Mouse (Mus musculus): ENCODE data around the gene Gm21783. TPM values are rescaled to one million over a fixed set of nuclear protein-coding genes. Genes with fewer than 3 reads are reported as not detected.

Gene Gm21783
- polyA plus RNA-seq (2012): not detected in 2 replicates

GRCm38 (mm10) chrY:44981163-44981562 lies at the start of gene Gm21783:
TSS of gene Gm21783 (minus strand) at chrY:44981263.

Data from megakaryocyte-erythroid progenitor cell, adult 5 weeks (primary cell).